Mouse (Mus musculus): ENCODE results near the gene Sars2.

Sars2 gene

GRCm38 (mm10) chr7:28778825-28779224, 37.0 kb downstream of the Sars2 start:
- no peak for DNase-seq (ENCODE audit: low read depth, low spot score)

- DNase-seq (ENCODE audit: low read depth, low spot score): peak; percentile 93
These were observed 38.4 kb downstream of the Sars2 start for GRCm38 (mm10) chr7:28780067-28780658.

GRCm38 (mm10) chr7:28780857-28781256, 39.1 kb downstream of the Sars2 start:
- DNase-seq (ENCODE audit: low read depth, low spot score): no peak

GRCm38 (mm10) chr7:28781261-28781663, 39.5 kb downstream of the Sars2 start:
- DNase-seq (ENCODE audit: low read depth, low spot score): no peak

- no peak for DNase-seq (ENCODE audit: low read depth, low spot score)
These were observed 43.4 kb downstream of the Sars2 start for GRCm38 (mm10) chr7:28785161-28785560.

- no peak for DNase-seq (ENCODE audit: low read depth, low spot score)
These were observed 46.1 kb downstream of the Sars2 start for GRCm38 (mm10) chr7:28787884-28788283.

- no peak for DNase-seq (ENCODE audit: low read depth, low spot score)
These were observed 46.8 kb downstream of the Sars2 start, which contains the start of gene Rinl for GRCm38 (mm10) chr7:28788307-28789195. Rinl (plus strand) TSS chr7:28788969.

GRCm38 (mm10) chr7:28789235-28789634, 47.4 kb downstream of the Sars2 start:
- DNase-seq (ENCODE audit: low read depth, low spot score): no peak

GRCm38 (mm10) chr7:28790066-28790806, 48.4 kb downstream of the Sars2 start:
- peak; percentile 44 for DNase-seq (ENCODE audit: low read depth, low spot score)

GRCm38 (mm10) chr7:28791706-28792105, 49.9 kb downstream of the Sars2 start:
- DNase-seq (ENCODE audit: low read depth, low spot score): peak; percentile 61

GRCm38 (mm10) chr7:28792391-28793185, 50.8 kb downstream of the Sars2 start:
- no peak for DNase-seq (ENCODE audit: low read depth, low spot score)

- peak; percentile 60 for DNase-seq (ENCODE audit: low read depth, low spot score)
These were observed 52.0 kb downstream of the Sars2 start for GRCm38 (mm10) chr7:28793834-28794233.

GRCm38 (mm10) chr7:28794496-28794895, 52.7 kb downstream of the Sars2 start:
- no peak for DNase-seq (ENCODE audit: low read depth, low spot score)

GRCm38 (mm10) chr7:28795832-28796231, 54.0 kb downstream of the Sars2 start:
- no peak for DNase-seq (ENCODE audit: low read depth, low spot score)

GRCm38 (mm10) chr7:28796562-28796975, 54.8 kb downstream of the Sars2 start:
- DNase-seq (ENCODE audit: low read depth, low spot score): peak; percentile 95

GRCm38 (mm10) chr7:28799994-28800393, 58.2 kb downstream of the Sars2 start:
- DNase-seq (ENCODE audit: low read depth, low spot score): no peak

- DNase-seq (ENCODE audit: low read depth, low spot score): no peak
These were observed 59.7 kb downstream of the Sars2 start for GRCm38 (mm10) chr7:28801451-28801850.

- no peak for DNase-seq (ENCODE audit: low read depth, low spot score)
These were observed 60.3 kb downstream of the Sars2 start for GRCm38 (mm10) chr7:28801901-28802670.

GRCm38 (mm10) chr7:28802846-28803588, 61.2 kb downstream of the Sars2 start:
- DNase-seq (ENCODE audit: low read depth, low spot score): peak; percentile 79
